Comparison of ENCODE assay signal across 9 mouse cellular contexts in the genomic region with DNA sequence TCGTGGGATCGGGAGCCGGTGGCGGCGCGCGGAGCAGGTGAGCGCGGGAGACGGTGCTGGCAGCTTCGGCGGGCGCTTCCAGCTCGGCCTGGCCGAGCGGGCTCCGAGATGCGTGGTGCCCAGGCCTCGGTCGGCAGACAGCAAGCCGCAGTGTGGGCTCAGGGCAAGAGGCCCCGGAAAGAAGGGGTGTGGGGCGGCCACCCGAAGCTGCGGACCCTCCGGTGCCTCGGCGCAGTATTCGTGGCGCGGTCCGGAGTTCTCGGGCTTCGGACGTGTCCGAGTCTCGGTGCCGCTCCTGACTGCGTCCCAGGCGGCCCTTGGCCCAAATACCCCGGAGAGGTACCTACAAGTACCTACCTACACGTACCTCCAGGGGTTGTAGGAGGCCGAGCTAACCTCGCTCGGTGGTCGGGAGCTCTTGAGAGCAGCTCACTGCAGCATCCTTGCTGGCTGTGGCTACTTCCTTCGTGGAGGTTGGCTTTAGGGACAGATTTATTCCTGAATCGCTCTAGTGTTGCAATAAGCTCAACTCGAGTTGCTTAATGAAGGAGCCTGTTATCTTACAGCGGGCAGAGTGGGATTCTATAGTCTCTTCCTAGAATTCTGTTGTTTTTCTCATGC. TPM values are rescaled to one million over a fixed set of nuclear protein-coding genes. Genes with fewer than 3 reads are reported as not detected.
DNase-seq lines count a peak whose midpoint lies in the region; ATAC-seq and TF ChIP-seq lines count a peak whose summit lies in the region.
"Had no signal": no experiment of that assay in that cellular context is flagged by ENCODE, and none has a peak within 500 bp of the region (broad histone marks: within the 10 kb centered on the region; RNA-seq: fewer than 3 reads in every experiment).

No protein-coding gene starts in this region.

- peak overlapping the region; percentile 76 for H3K9ac ChIP-seq in kidney, embryonic 15.5 days
- H3K9ac ChIP-seq in MEL (ENCODE audit: control insufficient read depth, low read depth, low read length, poor library complexity, severe bottlenecking), result peak overlapping the region; percentile 79
- peak overlapping the region; percentile 54 for H3K9ac ChIP-seq in limb, embryonic 15.5 days

- peaks cover 9% of the 10 kb centered on the region for H3K4me1 ChIP-seq in kidney, embryonic 15.5 days
- H3K4me1 ChIP-seq in MEL (ENCODE audit: control insufficient read depth in 1 of 2, insufficient read depth in 2 of 2, low read length in 2 of 2), result peaks cover 0 to 2% of the 10 kb centered on the region in 2 experiments; a peak in 1 of 4 replicates
- peaks cover 3% of the 10 kb centered on the region for H3K4me1 ChIP-seq in embryonic fibroblast, embryonic 13.5 days (ENCODE audit: control insufficient read depth, insufficient read depth, low read length)
- peaks cover 10% of the 10 kb centered on the region; the same call in 1 of the 2 replicates for H3K4me1 ChIP-seq in limb, embryonic 15.5 days
- H3K4me1 ChIP-seq in small intestine, adult 2 months (ENCODE audit: control insufficient read depth, insufficient read depth, insufficient read length, low read length), result peaks cover 2% of the 10 kb centered on the region; the same call in 1 of the 2 replicates

- peak in 1 of 2 experiments; percentile 82; a peak in 1 of 4 replicates for TF ChIP-seq POLR2A in MEL (IDR thresholded peaks at IDR 0.05; ENCODE audit: control insufficient read depth in 1 of 2, insufficient read depth in 1 of 2, low read depth in 1 of 2, low read length in 2 of 2, poor library complexity in 1 of 2)
- no peak; the same call in 1 of the 2 replicates for TF ChIP-seq POLR2A in embryonic fibroblast, embryonic 13.5 days (IDR thresholded peaks at IDR 0.05; ENCODE audit: low read depth, low read length)
- TF ChIP-seq POLR2A in small intestine, adult 2 months (IDR thresholded peaks at IDR 0.05; ENCODE audit: low read depth, low read length), result no peak

- H3K79me2 ChIP-seq in MEL (ENCODE audit: control insufficient read depth, insufficient read depth, low read length, poor library complexity), result peaks cover 9% of the 10 kb centered on the region

- TF ChIP-seq EP300 in MEL (IDR thresholded peaks at IDR 0.05; ENCODE audit: low read depth in 1 of 2, low read length in 2 of 2), result no peak

- TF ChIP-seq CTCF in MEL (IDR thresholded peaks at IDR 0.05 in 2 of 3, conservative IDR thresholded peaks at IDR 0.05 in 1 of 3; ENCODE audit: control insufficient read depth in 1 of 3, insufficient read depth in 1 of 3, low read depth in 2 of 3, low read length in 3 of 3, poor library complexity in 1 of 3, severe bottlenecking in 1 of 3), result no peak
- TF ChIP-seq CTCF in embryonic fibroblast, embryonic 13.5 days (IDR thresholded peaks at IDR 0.05; ENCODE audit: borderline replicate concordance, insufficient read depth, low read length), result no peak
- no peak for TF ChIP-seq CTCF in small intestine, adult 2 months (IDR thresholded peaks at IDR 0.05; ENCODE audit: extremely low read depth, insufficient read length, insufficient replicate concordance, low read depth, low read length)

- no peak overlapping the region for H3K27ac ChIP-seq in kidney, embryonic 15.5 days
- no peak overlapping the region for H3K27ac ChIP-seq in MEL (ENCODE audit: control insufficient read depth, low read depth, low read length)
- no peak overlapping the region for H3K27ac ChIP-seq in embryonic fibroblast, embryonic 13.5 days (ENCODE audit: insufficient read depth, low read length)
- H3K27ac ChIP-seq in limb, embryonic 15.5 days, result no peak overlapping the region
- H3K27ac ChIP-seq in small intestine, adult 2 months (ENCODE audit: insufficient read depth, low read depth, low read length), result no peak overlapping the region

- no peak for DNase-seq in kidney, adult 11 months
- DNase-seq in MEL (ENCODE audit: low read depth, low spot score), result peak; percentile 65
- DNase-seq in ovary, postnatal 14 days (ENCODE audit: low spot score), result no peak
- DNase-seq in gastrocnemius, postnatal 10 days, result no peak

- H3K27me3 ChIP-seq in kidney, embryonic 15.5 days, result peaks cover 27% of the 10 kb centered on the region
- no peaks in the 10 kb centered on the region for H3K27me3 ChIP-seq in MEL (ENCODE audit: control insufficient read depth in 1 of 2, insufficient read depth in 2 of 2, low read length in 2 of 2)
- H3K27me3 ChIP-seq in limb, embryonic 15.5 days, result peaks cover 20% of the 10 kb centered on the region
- peaks cover 4% of the 10 kb centered on the region; the same call in 1 of the 2 replicates for H3K27me3 ChIP-seq in small intestine, adult 2 months (ENCODE audit: control insufficient read depth, insufficient read depth, low read length)

- H3K9me3 ChIP-seq in kidney, embryonic 15.5 days (replicated peaks), result no peaks in the 10 kb centered on the region
- H3K9me3 ChIP-seq in MEL (replicated peaks; ENCODE audit: insufficient read depth, low read length), result no peaks in the 10 kb centered on the region
- H3K9me3 ChIP-seq in limb, embryonic 15.5 days, result no peaks in the 10 kb centered on the region

- H3K4me3 ChIP-seq in kidney, embryonic 15.5 days (replicated peaks), result peak overlapping the region; percentile 91
- peak overlapping the region; percentile 75 to 81 for H3K4me3 ChIP-seq in MEL (ENCODE audit: control insufficient read depth in 1 of 2, insufficient read depth in 1 of 2, low read depth in 2 of 2, low read length in 2 of 2)
- H3K4me3 ChIP-seq in embryonic fibroblast, embryonic 13.5 days (ENCODE audit: insufficient read depth, low read length), result peak overlapping the region; percentile 98
- H3K4me3 ChIP-seq in limb, embryonic 15.5 days, result peak overlapping the region; percentile 87
- peak overlapping the region; percentile 88 for H3K4me3 ChIP-seq in small intestine, adult 2 months (ENCODE audit: low read depth, low read length)

- WGBS in kidney, embryonic 15.5 days, result under 1% methylated on average over 50 of the region's 50 CpGs
- under 1% methylated on average over 49 of the region's 50 CpGs for WGBS in limb, embryonic 15.5 days
- under 1% methylated on average over 50 of the region's 50 CpGs for WGBS in small intestine, adult 2 months

- peak; percentile 64 for ATAC-seq in kidney, embryonic 15.5 days (replicated peaks; ENCODE audit: low FRiP score)
- no peak; the same call in 1 of the 2 replicates for ATAC-seq in limb, embryonic 15.5 days (ENCODE audit: insufficient number of reproducible peaks, low FRiP score, low TSS enrichment, low read depth)

- TF ChIP-seq RAD21 in MEL (IDR thresholded peaks at IDR 0.05; ENCODE audit: low read depth, low read length), result no peak

- no peaks in the 10 kb centered on the region for H3K36me3 ChIP-seq in kidney, embryonic 15.5 days
- H3K36me3 ChIP-seq in MEL (ENCODE audit: control insufficient read depth in 1 of 2, insufficient read depth in 2 of 2, low read length in 2 of 2), result peaks cover 0 to 4% of the 10 kb centered on the region in 2 experiments; a peak in 1 of 4 replicates
- H3K36me3 ChIP-seq in limb, embryonic 15.5 days, result no peaks in the 10 kb centered on the region
- H3K36me3 ChIP-seq in small intestine, adult 2 months (ENCODE audit: control insufficient read depth, insufficient read depth, low read length), result no peaks in the 10 kb centered on the region

- H3K4me2 ChIP-seq in kidney, embryonic 15.5 days, result peak overlapping the region; percentile 84
- H3K4me2 ChIP-seq in limb, embryonic 15.5 days, result peak overlapping the region; percentile 92

TF ChIP-seq in MEL, 35 proteins besides CTCF, POLR2A, EP300 and RAD21 (continues in another document):
- TF ChIP-seq ZNF384 (IDR thresholded peaks at IDR 0.05; ENCODE audit: low read depth, low read length) (no peak), MAZ (IDR thresholded peaks at IDR 0.05; ENCODE audit: low read depth, low read length) (no peak), HCFC1 (IDR thresholded peaks at IDR 0.05; ENCODE audit: low read depth, low read length) (no peak), NELFE (IDR thresholded peaks at IDR 0.05; ENCODE audit: low read depth, low read length) (no peak), POLR2AphosphoS2 (IDR thresholded peaks at IDR 0.05; ENCODE audit: low read length) (0 out of 2 replicates have a peak, but pooled peaks have one; percentile 37), KAT2A (conservative IDR thresholded peaks at IDR 0.05; ENCODE audit: low read depth, low read length) (no peak), SIN3A (IDR thresholded peaks at IDR 0.05; ENCODE audit: low read length) (peak; percentile 14; the same call in 1 of the 2 replicates), ZC3H11A (IDR thresholded peaks at IDR 0.05; ENCODE audit: low read depth, low read length) (no peak), TAL1 (IDR thresholded peaks at IDR 0.05; ENCODE audit: low read length) (no peak), UBTF (IDR thresholded peaks at IDR 0.05; ENCODE audit: borderline replicate concordance, insufficient read depth, low read depth, low read length) (no peak)

RNA-seq across cellular contexts. Expression of a gene that starts 0.4 kb away (rescaled TPM):
- polyA plus RNA-seq in kidney, embryonic 15.5 days (2015; fragmentation: Nextera tagmentation; extraction: Ambion mirVana), result 45.1 and 50.3 TPM in 2 replicates
- total RNA-seq in MEL (2012; rRNA removed), result 29.2 and 30.7 TPM in 2 replicates
- polyA plus RNA-seq in MEL (2012; ENCODE audit: insufficient read depth in 1 of 2, insufficient read length in 2 of 2, low read depth in 1 of 2, low replicate concordance in 2 of 2, missing spikeins in 1 of 2), result 10 to 100 TPM in 1 of 2 experiments, not detected in 1; 53.6 TPM
- 26.5 and 33.9 TPM in 2 replicates for polyA plus RNA-seq in embryonic fibroblast, embryonic 13.5 days (2011; ENCODE audit: insufficient read length, low read depth, missing spikeins)
- polyA plus RNA-seq in limb, embryonic 15.5 days (2015; fragmentation: Nextera tagmentation; extraction: Ambion mirVana), result 33.0 and 34.0 TPM in 2 replicates
- polyA plus RNA-seq in small intestine, adult 2 months (2012; rRNA removed), result 0.85 and 1.2 TPM in 2 replicates
- 1 to 10 TPM; 5.6 to 6.2 TPM for total RNA-seq in gastrocnemius, postnatal 10 days (2021)

RNA-seq across cellular contexts. Expression of a gene that starts 31.5 kb away (rescaled TPM):
- not detected in 2 replicates for polyA plus RNA-seq in kidney, embryonic 15.5 days (2015; fragmentation: Nextera tagmentation; extraction: Ambion mirVana)
- total RNA-seq in MEL (2012; rRNA removed), result not detected in 2 replicates
- polyA plus RNA-seq in MEL (2012; ENCODE audit: insufficient read depth in 1 of 2, insufficient read length in 2 of 2, low read depth in 1 of 2, low replicate concordance in 2 of 2, missing spikeins in 1 of 2), result not detected
- polyA plus RNA-seq in embryonic fibroblast, embryonic 13.5 days (2011; ENCODE audit: insufficient read length, low read depth, missing spikeins), result 0.20 and 0.32 TPM in 2 replicates
- polyA plus RNA-seq in limb, embryonic 15.5 days (2015; fragmentation: Nextera tagmentation; extraction: Ambion mirVana), result 0.05 and 0.12 TPM in 2 replicates
- 0.08 TPM in 1 of 2 replicates, not detected in the other for polyA plus RNA-seq in small intestine, adult 2 months (2012; rRNA removed)
- total RNA-seq in gastrocnemius, postnatal 10 days (2021), result not detected

RNA-seq across cellular contexts. Expression of a gene that starts 48.9 kb away (rescaled TPM):
- polyA plus RNA-seq in kidney, embryonic 15.5 days (2015; fragmentation: Nextera tagmentation; extraction: Ambion mirVana), result 0.17 and 0.80 TPM in 2 replicates
- total RNA-seq in MEL (2012; rRNA removed), result not detected in 2 replicates
- polyA plus RNA-seq in MEL (2012; ENCODE audit: insufficient read depth in 1 of 2, insufficient read length in 2 of 2, low read depth in 1 of 2, low replicate concordance in 2 of 2, missing spikeins in 1 of 2), result not detected
- not detected in 2 replicates for polyA plus RNA-seq in embryonic fibroblast, embryonic 13.5 days (2011; ENCODE audit: insufficient read length, low read depth, missing spikeins)
- polyA plus RNA-seq in limb, embryonic 15.5 days (2015; fragmentation: Nextera tagmentation; extraction: Ambion mirVana), result not detected in 2 replicates
- 39.4 and 90.3 TPM in 2 replicates for polyA plus RNA-seq in small intestine, adult 2 months (2012; rRNA removed)
- total RNA-seq in gastrocnemius, postnatal 10 days (2021), result not detected
- polyA plus RNA-seq: frontal cortex, adult 2 months had no signal

Comparison
In these comparisons a context has a peak if more than half of its experiments do, and no peak if none do; other contexts are left out.
1. RNA of a gene that starts 48.9 kb away (polyA plus RNA-seq): 39.4 to 90.3 TPM in small intestine, adult 2 months; 0.17 to 0.80 TPM in kidney, embryonic 15.5 days, not detected in embryonic fibroblast, embryonic 13.5 days, not detected in MEL and not detected in limb, embryonic 15.5 days; every median in the first group is over 10 times any median in the second.
2. Peak in every context shown above with its lines, with median percentiles within 50 percentile points of each other: H3K4me3 ChIP-seq and H3K9ac ChIP-seq.